Mouse (Mus musculus): Measurements from ENCODE around the gene Ube2t. TPM values are rescaled to one million over a fixed set of nuclear protein-coding genes. Genes with fewer than 3 reads are reported as not detected.

The Ube2t gene
- not detected in 2 replicates for polyA plus RNA-seq (2012; ENCODE audit: insufficient read depth, insufficient read length, low replicate concordance, missing spikeins)

- WGBS = 3% methylated on average over 50 of the region's 50 CpGs
- Histone ChIP-seq H3K4me1 (ENCODE audit: control insufficient read depth, insufficient read depth, low read length) (no peaks in the 10 kb centered on the region), H3K27ac (ENCODE audit: insufficient read depth, low read depth, low read length) (no peak within 1 kb of the TSS), H3K4me3 (ENCODE audit: insufficient read depth, low read depth, low read length) (peak within 1 kb of the TSS; percentile 54)
- TF ChIP-seq CTCF (IDR thresholded peaks at IDR 0.05; ENCODE audit: insufficient read depth, low read depth, low read length) = no peak
- TF ChIP-seq POLR2A (IDR thresholded peaks at IDR 0.05; ENCODE audit: insufficient read depth, low read depth, low read length) = 0 out of 2 replicates have a peak, but pooled peaks have one; percentile 21
These were observed at the start of gene Ube2t for GRCm38 (mm10) chr1:134962053-134962803. TSS of gene Ube2t (plus strand) at chr1:134962565.

GRCm38 (mm10) chr1:134913535-134913934 is 48.8 kb upstream of the Ube2t start:
- TF ChIP-seq CTCF (IDR thresholded peaks at IDR 0.05; ENCODE audit: insufficient read depth, low read depth, low read length) = no peak
- no peak for TF ChIP-seq POLR2A (IDR thresholded peaks at IDR 0.05; ENCODE audit: insufficient read depth, low read depth, low read length)
- whole genome bisulfite sequencing = 63% methylated on average over 4 of the region's 4 CpGs
- Histone ChIP-seq H3K27ac (ENCODE audit: insufficient read depth, low read depth, low read length) (no peak overlapping the region), H3K4me3 (ENCODE audit: insufficient read depth, low read depth, low read length) (no peak overlapping the region), H3K4me1 (ENCODE audit: control insufficient read depth, insufficient read depth, low read length) (peaks cover 5% of the 10 kb centered on the region)

- WGBS = 85% methylated on average over 4 of the region's 4 CpGs
- no peak overlapping the region for H3K4me3 ChIP-seq (ENCODE audit: insufficient read depth, low read depth, low read length)
- peaks cover 2% of the 10 kb centered on the region; the same call in 1 of the 2 replicates for H3K4me1 ChIP-seq (ENCODE audit: control insufficient read depth, insufficient read depth, low read length)
- no peak overlapping the region for H3K27ac ChIP-seq (ENCODE audit: insufficient read depth, low read depth, low read length)
- no peak for TF ChIP-seq POLR2A (IDR thresholded peaks at IDR 0.05; ENCODE audit: insufficient read depth, low read depth, low read length)
- TF ChIP-seq CTCF (IDR thresholded peaks at IDR 0.05; ENCODE audit: insufficient read depth, low read depth, low read length) = no peak
These were observed 46.9 kb upstream of the Ube2t start for GRCm38 (mm10) chr1:134915421-134915820.

GRCm38 (mm10) chr1:134919010-134919409 is 43.4 kb upstream of the Ube2t start:
- WGBS = 87% methylated on average over 6 of the region's 6 CpGs
- Histone ChIP-seq H3K27ac (ENCODE audit: insufficient read depth, low read depth, low read length) (no peak overlapping the region), H3K4me3 (ENCODE audit: insufficient read depth, low read depth, low read length) (no peak overlapping the region), H3K4me1 (ENCODE audit: control insufficient read depth, insufficient read depth, low read length) (peaks cover 2% of the 10 kb centered on the region; the same call in 1 of the 2 replicates)
- no peak for TF ChIP-seq POLR2A (IDR thresholded peaks at IDR 0.05; ENCODE audit: insufficient read depth, low read depth, low read length)
- TF ChIP-seq CTCF (IDR thresholded peaks at IDR 0.05; ENCODE audit: insufficient read depth, low read depth, low read length) = no peak

GRCm38 (mm10) chr1:134932431-134932830 is 29.9 kb upstream of the Ube2t start:
- Histone ChIP-seq H3K27ac (ENCODE audit: insufficient read depth, low read depth, low read length) (0 out of 2 replicates have a peak overlapping the region, but pooled peaks have one; percentile 3), H3K4me3 (ENCODE audit: insufficient read depth, low read depth, low read length) (no peak overlapping the region), H3K4me1 (ENCODE audit: control insufficient read depth, insufficient read depth, low read length) (peaks cover 13% of the 10 kb centered on the region)
- WGBS = 43% methylated on average over 7 of the region's 7 CpGs
- TF ChIP-seq POLR2A (IDR thresholded peaks at IDR 0.05; ENCODE audit: insufficient read depth, low read depth, low read length) = no peak

- Histone ChIP-seq H3K4me3 (ENCODE audit: insufficient read depth, low read depth, low read length) (no peak overlapping the region), H3K27ac (ENCODE audit: insufficient read depth, low read depth, low read length) (no peak overlapping the region)
- 92% methylated on average over 6 of the region's 6 CpGs for WGBS
These were observed 26.0 kb upstream of the Ube2t start for GRCm38 (mm10) chr1:134936335-134936734.

GRCm38 (mm10) chr1:134938233-134938632 is 24.1 kb upstream of the Ube2t start:
- Histone ChIP-seq H3K27ac (ENCODE audit: insufficient read depth, low read depth, low read length) (no peak overlapping the region), H3K4me1 (ENCODE audit: control insufficient read depth, insufficient read depth, low read length) (peaks cover 7% of the 10 kb centered on the region; the same call in 1 of the 2 replicates), H3K4me3 (ENCODE audit: insufficient read depth, low read depth, low read length) (no peak overlapping the region)
- WGBS = 92% methylated on average over 1 of the region's 1 CpGs
- TF ChIP-seq CTCF (IDR thresholded peaks at IDR 0.05; ENCODE audit: insufficient read depth, low read depth, low read length) (no peak), POLR2A (IDR thresholded peaks at IDR 0.05; ENCODE audit: insufficient read depth, low read depth, low read length) (no peak)

More at GRCm38 (mm10) chr1:134936335-134936734, 26.0 kb upstream of the Ube2t start:
- peaks cover 13% of the 10 kb centered on the region for H3K4me1 ChIP-seq (ENCODE audit: control insufficient read depth, insufficient read depth, low read length)
- TF ChIP-seq POLR2A (IDR thresholded peaks at IDR 0.05; ENCODE audit: insufficient read depth, low read depth, low read length) (no peak), CTCF (IDR thresholded peaks at IDR 0.05; ENCODE audit: insufficient read depth, low read depth, low read length) (no peak)

- no peak overlapping the region for H3K4me3 ChIP-seq (ENCODE audit: insufficient read depth, low read depth, low read length)
- 0 out of 2 replicates have a peak, but pooled peaks cover 2% of the 10 kb centered on the region for H3K4me1 ChIP-seq (ENCODE audit: control insufficient read depth, insufficient read depth, low read length)
- 73% methylated on average over 4 of the region's 4 CpGs for WGBS
- H3K27ac ChIP-seq (ENCODE audit: insufficient read depth, low read depth, low read length) = no peak overlapping the region
- TF ChIP-seq CTCF (IDR thresholded peaks at IDR 0.05; ENCODE audit: insufficient read depth, low read depth, low read length) = no peak
- no peak for TF ChIP-seq POLR2A (IDR thresholded peaks at IDR 0.05; ENCODE audit: insufficient read depth, low read depth, low read length)
These were observed 21.5 kb upstream of the Ube2t start for GRCm38 (mm10) chr1:134940863-134941262.

- Histone ChIP-seq H3K4me3 (ENCODE audit: insufficient read depth, low read depth, low read length) (no peak overlapping the region), H3K4me1 (ENCODE audit: control insufficient read depth, insufficient read depth, low read length) (peaks cover 8% of the 10 kb centered on the region; the same call in 1 of the 2 replicates), H3K27ac (ENCODE audit: insufficient read depth, low read depth, low read length) (no peak overlapping the region)
- WGBS = 93% methylated on average over 2 of the region's 2 CpGs
- TF ChIP-seq CTCF (IDR thresholded peaks at IDR 0.05; ENCODE audit: insufficient read depth, low read depth, low read length) (no peak), POLR2A (IDR thresholded peaks at IDR 0.05; ENCODE audit: insufficient read depth, low read depth, low read length) (no peak)
These were observed 19.5 kb upstream of the Ube2t start for GRCm38 (mm10) chr1:134942898-134943297.

All from olfactory bulb, adult 2 months (tissue).